Mouse (Mus musculus) embryonic fibroblast, embryonic 13.5 days (primary cell): ENCODE data around the gene Slc41a2.

ENCODE experiments used
- CTCF ChIP-seq: IDR thresholded peaks from 2 replicates; pipeline ENCODE4 v1.5.1; 2011; ENCODE audit warnings: mild to moderate bottlenecking, control low read depth, low read length, moderate library complexity, borderline replicate concordance; ENCODE audit not compliant: insufficient read depth
- POLR2A ChIP-seq: IDR thresholded peaks from 2 replicates; pipeline ENCODE4 v1.6.1; 2011; ENCODE audit warnings: low read depth, mild to moderate bottlenecking, control low read depth, low read length, moderate library complexity

DNA sequence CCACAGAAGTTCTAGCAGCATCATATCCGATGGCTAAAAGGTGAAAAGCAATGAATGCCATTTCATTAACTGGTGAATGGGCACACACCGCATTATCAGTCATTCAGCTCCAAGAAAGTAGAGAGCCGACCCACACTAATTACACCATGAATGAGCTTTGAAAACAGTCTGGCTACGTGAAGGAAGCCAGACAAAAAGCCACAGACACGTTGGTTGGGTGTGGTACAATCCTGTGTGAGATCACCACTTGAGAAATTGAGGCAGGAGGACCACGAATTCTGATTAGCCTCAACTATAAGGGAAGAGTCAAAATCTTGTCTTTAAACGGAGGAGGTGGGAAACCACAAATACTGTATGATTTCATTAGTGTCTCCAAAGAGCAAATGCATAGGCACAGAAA lies 1.3 kb downstream of the Slc41a2 start:
- no peak for TF ChIP-seq CTCF
- TF ChIP-seq POLR2A: no peak
